Mouse (Mus musculus) MEL (cell line): ENCODE results near the gene Sgcd.

Experiments used
- CTCF ChIP-seq, 3 experiments: IDR thresholded peaks in 2 of 3; conservative IDR thresholded peaks in 1 of 3; 2 replicates each; pipeline ENCODE4 v1.5.1; 2011 to 2012; ENCODE audit warnings: low read length in 3 of 3, low read depth in 2 of 3, mild to moderate bottlenecking in 2 of 3, improper control_type of control experiment in 1 of 3, inconsistent platforms in 1 of 3, mixed read lengths in 1 of 3, moderate library complexity in 1 of 3; ENCODE audit not compliant: control insufficient read depth in 1 of 3, insufficient read depth in 1 of 3, poor library complexity in 1 of 3, severe bottlenecking in 1 of 3
- E2F4 ChIP-seq: IDR thresholded peaks from 2 replicates; pipeline ENCODE4 v1.6.1; 2011; ENCODE audit warnings: low read depth, low read length, improper control_type of control experiment, borderline replicate concordance
- MAX ChIP-seq: IDR thresholded peaks from 2 replicates; pipeline ENCODE4 v1.6.1; 2011; ENCODE audit warnings: low read length, improper control_type of control experiment
- MEF2A ChIP-seq: IDR thresholded peaks from 2 replicates; pipeline ENCODE4 v1.6.1; 2014; ENCODE audit warnings: low read depth, mild to moderate bottlenecking, inconsistent platforms, low read length, improper control_type of control experiment; ENCODE audit not compliant: poor library complexity, insufficient replicate concordance, severe bottlenecking; ENCODE audit errors: extremely low read depth
- NRF1 ChIP-seq: IDR thresholded peaks from 2 replicates; pipeline ENCODE4 v1.6.1; 2014; ENCODE audit warnings: low read depth, mild to moderate bottlenecking, inconsistent platforms, low read length, improper control_type of control experiment, moderate library complexity; ENCODE audit not compliant: poor library complexity, insufficient read depth, severe bottlenecking
- POLR2A ChIP-seq, 2 experiments: IDR thresholded peaks; 2 replicates each; pipeline ENCODE4 v1.6.1; 2011 to 2012; ENCODE audit warnings: low read length in 2 of 2, mild to moderate bottlenecking in 2 of 2, control low read depth in 1 of 2, improper control_type of control experiment in 1 of 2, low read depth in 1 of 2, moderate library complexity in 1 of 2; ENCODE audit not compliant: control insufficient read depth in 1 of 2, insufficient read depth in 1 of 2, poor library complexity in 1 of 2
- POLR2AphosphoS2 ChIP-seq: IDR thresholded peaks from 2 replicates; pipeline ENCODE4 v1.6.1; 2011; ENCODE audit warnings: low read length, improper control_type of control experiment
- SIN3A ChIP-seq: IDR thresholded peaks from 2 replicates; pipeline ENCODE4 v1.6.1; 2012; ENCODE audit warnings: low read length, improper control_type of control experiment, inconsistent platforms
- TAL1 ChIP-seq: IDR thresholded peaks from 2 replicates; pipeline ENCODE4 v1.6.1; 2012; ENCODE audit warnings: mild to moderate bottlenecking, inconsistent platforms, low read length, moderate library complexity, mixed read lengths
- ZMIZ1 ChIP-seq: IDR thresholded peaks from 2 replicates; pipeline ENCODE4 v1.6.1; 2012; ENCODE audit warnings: low read depth, mild to moderate bottlenecking, inconsistent platforms, low read length, improper control_type of control experiment, moderate library complexity
- ZNF384 ChIP-seq: IDR thresholded peaks from 2 replicates; pipeline ENCODE4 v1.6.1; 2012; ENCODE audit warnings: low read depth, mild to moderate bottlenecking, inconsistent platforms, low read length, improper control_type of control experiment

- TF ChIP-seq CTCF (IDR thresholded peaks at IDR 0.05 in 2 of 3, conservative IDR thresholded peaks at IDR 0.05 in 1 of 3; ENCODE audit: control insufficient read depth in 1 of 3, insufficient read depth in 1 of 3, low read depth in 2 of 3, low read length in 3 of 3, poor library complexity in 1 of 3, severe bottlenecking in 1 of 3): no peak
- no peak for TF ChIP-seq ZNF384
- no peak for TF ChIP-seq POLR2AphosphoS2
- TF ChIP-seq POLR2A (IDR thresholded peaks at IDR 0.05; ENCODE audit: control insufficient read depth in 1 of 2, insufficient read depth in 1 of 2, low read depth in 1 of 2, low read length in 2 of 2, poor library complexity in 1 of 2): no peak
- no peak for TF ChIP-seq SIN3A
- TF ChIP-seq MAX: no peak
- no peak for TF ChIP-seq MEF2A
- TF ChIP-seq TAL1: no peak
- no peak for TF ChIP-seq E2F4
- no peak for TF ChIP-seq ZMIZ1
- no peak for TF ChIP-seq NRF1
Measured at GRCm38 (mm10) chr11:47188556-47188955, 800.2 kb downstream of the Sgcd start.
